Mouse (Mus musculus) forelimb bud, embryonic 11.5 days (tissue): ENCODE measurements around the gene Gm5155.
"Not testable (repeated sequence)": the region's sequence is repeated elsewhere in the genome, so short reads cannot be mapped to it uniquely, and the experiment has no call there.

Experiments
- DNase-seq: peaks from one replicate; pipeline ENCODE4 v3.0.0-alpha.2; 2012; ENCODE audit warnings: low read depth, low spot score

The Gm5155 gene

GRCm38 (mm10) chr7:17871467-17871866 lies at the start of gene Gm5155:
Gm5155 (plus strand) TSS chr7:17871767.
- DNase-seq: no peak

- DNase-seq: no peak
These were observed 791 bp upstream of the Gm5155 start for GRCm38 (mm10) chr7:17870776-17871175.

GRCm38 (mm10) chr7:17895341-17895740 lies 23.8 kb downstream of the Gm5155 start:
- DNase-seq: not testable (repeated sequence)

- DNase-seq: no peak
These were observed 31.8 kb downstream of the Gm5155 start for GRCm38 (mm10) chr7:17903146-17903915.
